Mouse (Mus musculus): Measurements from ENCODE around the gene Adcy1. TPM values are rescaled to one million over a fixed set of nuclear protein-coding genes. Genes with fewer than 3 reads are reported as not detected.

The Adcy1 gene
- polyA plus RNA-seq, 1 experiment: not detected

DNA sequence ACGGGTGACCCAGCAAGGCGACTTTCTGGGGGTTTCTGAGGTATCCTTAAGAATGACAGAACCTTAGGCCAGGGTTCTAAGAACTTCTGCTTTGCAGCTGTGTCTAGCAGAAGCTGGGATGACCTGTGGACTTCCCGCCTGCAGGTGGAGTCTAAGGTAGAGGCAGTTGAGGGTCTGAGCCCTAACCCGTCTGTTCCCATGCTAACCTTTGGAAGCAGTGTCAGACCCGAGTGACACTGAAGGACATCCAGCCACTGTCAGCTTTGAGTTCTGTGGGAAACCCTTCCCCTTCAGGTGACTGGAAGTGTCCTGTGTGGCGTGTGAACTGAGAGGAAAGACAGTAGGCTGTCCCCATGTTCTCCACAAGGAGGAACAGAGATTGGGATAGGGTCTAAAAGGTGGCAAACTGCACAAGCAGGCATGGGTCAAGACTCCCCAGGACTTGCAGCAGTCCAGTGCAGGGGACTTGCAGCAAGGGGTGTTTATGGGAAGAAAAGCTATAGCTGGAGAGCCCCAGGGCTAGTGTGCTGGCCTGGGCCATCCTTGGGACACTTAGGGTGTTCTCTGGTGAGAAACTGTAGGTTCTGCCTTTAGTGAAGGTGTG, 8.5 kb upstream of the Adcy1 start:
- H3K4me3 ChIP-seq (ENCODE audit: insufficient read depth, low read depth, low read length): no peak overlapping the region
- 88% methylated on average over 6 of the region's 6 CpGs for WGBS
- no peak for TF ChIP-seq POLR2A (IDR thresholded peaks at IDR 0.05; ENCODE audit: insufficient read depth, low read depth, low read length)
- no peak for TF ChIP-seq CTCF (IDR thresholded peaks at IDR 0.05; ENCODE audit: insufficient read depth, low read depth, low read length)
- peaks cover 17% of the 10 kb centered on the region for H3K4me1 ChIP-seq (ENCODE audit: control insufficient read depth, insufficient read depth, low read length)
- no peak overlapping the region for H3K27ac ChIP-seq (ENCODE audit: insufficient read depth, low read depth, low read length)

DNA sequence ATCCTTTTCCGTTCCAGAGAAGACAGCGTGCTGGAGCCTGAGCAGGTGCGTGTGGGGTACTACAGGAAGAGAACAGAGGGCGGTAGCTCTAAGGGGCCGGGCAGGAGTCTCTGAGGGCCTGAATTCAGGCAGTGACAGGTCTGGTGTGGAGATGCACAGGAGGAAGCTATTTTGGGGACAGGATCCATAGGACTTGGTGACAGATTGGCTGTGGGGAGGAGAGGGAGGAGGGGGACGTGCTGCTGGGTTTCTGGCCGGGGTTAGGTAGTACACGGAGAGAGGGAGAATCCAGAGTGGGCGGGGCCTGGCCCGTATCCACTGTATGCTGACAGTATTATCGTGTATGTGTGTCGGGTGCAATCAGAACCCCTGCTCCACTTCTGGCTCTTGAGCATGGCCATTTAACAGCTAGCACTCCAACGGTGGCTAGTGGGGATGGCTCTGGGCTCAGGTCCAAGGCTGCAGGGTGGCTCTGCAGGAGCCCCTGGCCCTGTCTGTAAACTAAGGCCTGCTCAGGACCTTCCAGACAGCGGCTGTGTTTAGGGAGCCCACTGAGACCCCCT, 7.8 kb upstream of the Adcy1 start:
- no peak overlapping the region for H3K27ac ChIP-seq (ENCODE audit: insufficient read depth, low read depth, low read length)
- WGBS: 18% methylated on average over 14 of the region's 14 CpGs
- H3K4me3 ChIP-seq (ENCODE audit: insufficient read depth, low read depth, low read length): no peak overlapping the region
- TF ChIP-seq CTCF (IDR thresholded peaks at IDR 0.05; ENCODE audit: insufficient read depth, low read depth, low read length) (no peak), POLR2A (IDR thresholded peaks at IDR 0.05; ENCODE audit: insufficient read depth, low read depth, low read length) (no peak)
- peaks cover 17% of the 10 kb centered on the region for H3K4me1 ChIP-seq (ENCODE audit: control insufficient read depth, insufficient read depth, low read length)

DNA sequence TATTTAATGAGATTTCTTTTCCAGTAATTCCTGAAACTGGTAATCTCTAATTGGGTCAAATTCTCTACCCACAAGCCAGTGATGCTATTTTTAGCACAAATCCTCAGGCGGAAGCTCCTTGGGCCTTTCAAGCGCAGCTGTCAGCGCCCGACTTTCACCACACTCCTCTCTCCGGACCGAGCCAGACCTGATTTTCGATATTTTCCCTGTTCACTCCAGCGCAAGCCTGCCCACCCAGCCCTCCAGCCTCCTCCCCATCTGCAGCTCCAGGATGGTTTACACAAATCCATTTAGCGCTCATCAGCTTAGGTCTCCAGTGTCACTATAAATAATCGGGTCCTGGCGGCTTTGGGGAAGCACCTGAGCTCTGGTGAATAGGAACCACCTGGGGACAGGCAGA, 7.2 kb upstream of the Adcy1 start:
- Histone ChIP-seq H3K4me1 (ENCODE audit: control insufficient read depth, insufficient read depth, low read length) (peaks cover 17% of the 10 kb centered on the region), H3K4me3 (ENCODE audit: insufficient read depth, low read depth, low read length) (no peak overlapping the region), H3K27ac (ENCODE audit: insufficient read depth, low read depth, low read length) (no peak overlapping the region)
- TF ChIP-seq CTCF (IDR thresholded peaks at IDR 0.05; ENCODE audit: insufficient read depth, low read depth, low read length) (no peak), POLR2A (IDR thresholded peaks at IDR 0.05; ENCODE audit: insufficient read depth, low read depth, low read length) (no peak)
- WGBS: 8% methylated on average over 11 of the region's 11 CpGs

DNA sequence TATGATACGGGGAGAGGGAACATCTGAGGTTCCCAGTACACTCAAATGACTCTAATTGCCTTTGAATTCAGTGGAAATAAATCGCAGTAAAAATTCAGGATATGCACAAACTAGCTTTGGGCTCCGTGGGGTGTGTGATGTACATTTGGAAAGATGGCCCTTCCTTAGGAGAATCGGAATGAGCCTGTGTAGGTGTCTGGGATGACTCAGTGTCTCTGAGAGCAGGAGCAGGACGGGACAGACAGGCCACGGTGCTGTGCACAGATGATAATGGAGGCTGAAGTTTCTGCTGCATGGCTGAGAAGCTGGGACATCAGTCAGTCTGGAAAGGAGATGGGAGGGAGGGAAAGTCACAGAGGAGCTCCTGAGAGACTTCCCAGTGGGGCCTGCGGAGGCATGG, 5.5 kb upstream of the Adcy1 start:
- Histone ChIP-seq H3K4me1 (ENCODE audit: control insufficient read depth, insufficient read depth, low read length) (peaks cover 21% of the 10 kb centered on the region), H3K27ac (ENCODE audit: insufficient read depth, low read depth, low read length) (no peak overlapping the region), H3K4me3 (ENCODE audit: insufficient read depth, low read depth, low read length) (no peak overlapping the region)
- WGBS: 71% methylated on average over 7 of the region's 7 CpGs
- TF ChIP-seq CTCF (IDR thresholded peaks at IDR 0.05; ENCODE audit: insufficient read depth, low read depth, low read length) (no peak), POLR2A (IDR thresholded peaks at IDR 0.05; ENCODE audit: insufficient read depth, low read depth, low read length) (no peak)

DNA sequence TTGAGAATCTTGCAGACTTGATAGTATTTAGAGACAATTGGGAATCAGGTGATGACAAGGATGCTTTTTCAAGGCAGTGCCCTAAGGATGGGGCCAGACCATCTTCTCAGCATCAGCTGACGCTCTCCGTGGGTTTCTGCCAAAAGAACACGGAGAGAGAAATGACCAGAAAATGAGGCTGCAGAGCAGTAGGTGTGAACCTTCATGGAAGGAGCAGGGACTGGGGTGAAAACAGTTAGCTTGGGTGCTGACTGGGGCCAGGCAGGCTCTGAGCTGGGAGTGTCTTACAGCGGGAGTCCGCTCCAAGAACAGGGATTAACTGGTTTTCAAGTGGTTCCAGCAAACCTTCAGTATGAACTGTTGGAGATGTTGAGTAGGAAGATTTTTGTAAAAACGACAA, 1.3 kb upstream of the Adcy1 start:
- Histone ChIP-seq H3K27ac (ENCODE audit: insufficient read depth, low read depth, low read length) (no peak overlapping the region), H3K4me1 (ENCODE audit: control insufficient read depth, insufficient read depth, low read length) (peaks cover 32% of the 10 kb centered on the region), H3K4me3 (ENCODE audit: insufficient read depth, low read depth, low read length) (no peak overlapping the region)
- no peak for TF ChIP-seq POLR2A (IDR thresholded peaks at IDR 0.05; ENCODE audit: insufficient read depth, low read depth, low read length)
- no peak for TF ChIP-seq CTCF (IDR thresholded peaks at IDR 0.05; ENCODE audit: insufficient read depth, low read depth, low read length)
- 43% methylated on average over 6 of the region's 6 CpGs for WGBS

DNA sequence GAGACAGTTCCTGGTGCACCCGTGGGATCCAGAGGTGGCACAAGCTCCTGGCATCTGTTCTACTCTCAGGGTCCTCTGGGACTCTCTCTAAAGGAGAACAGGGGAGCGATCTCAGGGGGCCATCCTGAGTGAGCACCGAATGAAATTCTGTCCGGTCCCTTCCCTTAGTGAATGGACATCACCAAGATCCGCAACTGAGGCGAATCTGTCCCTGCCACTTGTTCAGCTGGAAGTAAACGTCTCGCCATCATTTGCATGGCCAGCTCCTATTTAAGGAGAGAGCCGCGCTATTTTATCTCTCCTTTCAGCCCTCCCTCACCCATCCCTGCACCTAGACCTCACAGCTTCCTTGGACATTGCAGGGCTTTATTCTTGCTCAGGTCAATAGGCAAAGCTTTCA, 723 bp upstream of the Adcy1 start:
- Histone ChIP-seq H3K27ac (ENCODE audit: insufficient read depth, low read depth, low read length) (no peak overlapping the region), H3K4me3 (ENCODE audit: insufficient read depth, low read depth, low read length) (peak overlapping the region; percentile 84), H3K4me1 (ENCODE audit: control insufficient read depth, insufficient read depth, low read length) (peaks cover 32% of the 10 kb centered on the region)
- no peak for TF ChIP-seq POLR2A (IDR thresholded peaks at IDR 0.05; ENCODE audit: insufficient read depth, low read depth, low read length)
- no peak for TF ChIP-seq CTCF (IDR thresholded peaks at IDR 0.05; ENCODE audit: insufficient read depth, low read depth, low read length)
- 11% methylated on average over 10 of the region's 10 CpGs for WGBS

DNA sequence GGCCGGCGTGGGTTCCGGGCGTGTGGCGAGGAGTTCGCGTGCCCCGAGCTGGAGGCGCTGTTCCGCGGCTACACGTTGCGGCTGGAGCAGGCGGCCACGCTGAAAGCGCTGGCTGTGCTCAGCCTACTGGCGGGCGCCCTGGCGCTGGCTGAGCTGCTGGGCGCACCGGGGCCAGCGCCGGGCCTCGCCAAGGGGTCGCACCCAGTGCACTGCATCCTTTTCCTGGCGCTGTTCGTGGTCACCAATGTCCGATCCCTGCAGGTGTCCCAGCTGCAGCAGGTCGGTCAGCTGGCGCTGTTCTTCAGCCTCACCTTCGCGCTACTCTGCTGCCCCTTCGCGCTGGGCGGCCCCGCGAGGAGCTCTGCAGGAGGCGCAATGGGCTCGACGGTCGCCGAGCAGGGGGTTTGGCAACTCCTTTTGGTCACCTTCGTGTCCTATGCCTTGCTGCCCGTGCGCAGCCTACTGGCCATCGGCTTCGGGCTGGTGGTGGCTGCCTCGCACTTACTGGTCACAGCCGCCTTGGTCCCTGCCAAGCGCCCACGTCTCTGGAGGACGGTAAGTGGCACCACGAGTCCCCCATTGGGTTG, 485 bp downstream of the Adcy1 start:
- WGBS: under 1% methylated on average over 53 of the region's 53 CpGs
- peak overlapping the region; percentile 84 for H3K4me3 ChIP-seq (ENCODE audit: insufficient read depth, low read depth, low read length)
- H3K27ac ChIP-seq (ENCODE audit: insufficient read depth, low read depth, low read length): no peak overlapping the region
- peaks cover 29% of the 10 kb centered on the region for H3K4me1 ChIP-seq (ENCODE audit: control insufficient read depth, insufficient read depth, low read length)
- no peak for TF ChIP-seq POLR2A (IDR thresholded peaks at IDR 0.05; ENCODE audit: insufficient read depth, low read depth, low read length)
- no peak for TF ChIP-seq CTCF (IDR thresholded peaks at IDR 0.05; ENCODE audit: insufficient read depth, low read depth, low read length)

DNA sequence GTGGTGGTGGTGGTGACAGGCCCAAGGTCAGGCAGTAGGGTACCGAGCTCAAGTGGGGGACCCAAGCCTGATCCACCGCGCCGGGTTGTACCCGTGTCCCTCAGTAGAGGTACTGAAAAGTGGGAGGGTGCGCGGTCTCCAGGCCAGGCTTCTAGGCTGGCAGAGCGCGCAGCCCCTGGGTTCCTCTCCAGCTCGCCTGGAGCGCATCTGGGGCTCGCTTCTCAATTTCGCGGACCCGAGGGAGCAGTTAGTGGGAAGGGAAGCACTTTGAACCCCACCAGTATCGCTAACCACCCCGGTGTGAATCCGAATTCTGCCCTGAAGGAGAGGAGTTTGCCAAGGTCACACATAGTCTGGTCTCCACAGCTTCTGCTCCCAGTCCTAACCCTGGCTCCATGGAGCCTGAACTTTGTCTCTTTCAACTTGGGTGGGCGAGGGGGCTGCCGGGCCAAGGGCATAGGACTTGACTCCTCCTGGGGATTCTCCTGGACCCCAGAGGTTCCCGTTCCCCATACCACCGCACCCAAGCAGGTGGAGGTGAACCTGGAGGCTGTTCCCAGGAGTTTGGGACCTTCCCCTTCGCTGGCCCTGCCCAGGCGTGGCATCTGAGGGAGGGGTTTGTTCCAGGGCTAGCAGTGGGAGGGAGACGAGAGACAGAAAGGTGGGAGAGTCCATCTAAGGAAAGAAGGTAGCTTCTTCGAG, 1.3 kb downstream of the Adcy1 start:
- Histone ChIP-seq H3K4me3 (ENCODE audit: insufficient read depth, low read depth, low read length) (peak overlapping the region; percentile 84), H3K27ac (ENCODE audit: insufficient read depth, low read depth, low read length) (no peak overlapping the region), H3K4me1 (ENCODE audit: control insufficient read depth, insufficient read depth, low read length) (peaks cover 29% of the 10 kb centered on the region)
- TF ChIP-seq POLR2A (IDR thresholded peaks at IDR 0.05; ENCODE audit: insufficient read depth, low read depth, low read length) (no peak), CTCF (IDR thresholded peaks at IDR 0.05; ENCODE audit: insufficient read depth, low read depth, low read length) (no peak)
- WGBS: 10% methylated on average over 26 of the region's 26 CpGs

DNA sequence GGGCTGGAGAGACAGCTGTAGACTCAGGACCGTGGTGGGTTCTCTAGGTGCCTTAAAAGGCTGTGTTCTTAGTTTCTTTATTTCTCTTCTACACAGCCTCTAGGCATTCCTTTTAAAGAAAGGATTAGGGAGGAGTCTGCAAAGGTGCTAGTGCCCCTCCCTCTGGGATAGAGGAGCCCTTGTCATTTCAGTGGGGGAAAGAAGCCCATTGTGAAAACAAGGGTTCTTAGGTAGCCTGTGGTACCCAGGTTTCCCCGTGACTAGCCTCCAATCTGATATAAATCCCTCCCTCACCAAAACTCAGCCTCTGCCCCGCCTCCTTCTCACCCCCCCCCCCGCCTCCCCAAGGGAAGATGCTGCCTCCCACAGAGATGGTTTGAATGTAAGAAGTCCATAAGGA, 2.1 kb downstream of the Adcy1 start:
- WGBS: 26% methylated on average over 4 of the region's 4 CpGs
- peaks cover 29% of the 10 kb centered on the region for H3K4me1 ChIP-seq (ENCODE audit: control insufficient read depth, insufficient read depth, low read length)
- H3K4me3 ChIP-seq (ENCODE audit: insufficient read depth, low read depth, low read length): no peak overlapping the region; the same call in 1 of the 2 replicates
- H3K27ac ChIP-seq (ENCODE audit: insufficient read depth, low read depth, low read length): no peak overlapping the region
- no peak for TF ChIP-seq POLR2A (IDR thresholded peaks at IDR 0.05; ENCODE audit: insufficient read depth, low read depth, low read length)
- no peak for TF ChIP-seq CTCF (IDR thresholded peaks at IDR 0.05; ENCODE audit: insufficient read depth, low read depth, low read length)
